Mouse (Mus musculus): ENCODE data around the gene Uck1. TPM values are rescaled to one million over a fixed set of nuclear protein-coding genes. Genes with fewer than 3 reads are reported as not detected.

The Uck1 gene
- polyA plus RNA-seq, 1 experiment from 2014 or later: 32.2 TPM

DNA sequence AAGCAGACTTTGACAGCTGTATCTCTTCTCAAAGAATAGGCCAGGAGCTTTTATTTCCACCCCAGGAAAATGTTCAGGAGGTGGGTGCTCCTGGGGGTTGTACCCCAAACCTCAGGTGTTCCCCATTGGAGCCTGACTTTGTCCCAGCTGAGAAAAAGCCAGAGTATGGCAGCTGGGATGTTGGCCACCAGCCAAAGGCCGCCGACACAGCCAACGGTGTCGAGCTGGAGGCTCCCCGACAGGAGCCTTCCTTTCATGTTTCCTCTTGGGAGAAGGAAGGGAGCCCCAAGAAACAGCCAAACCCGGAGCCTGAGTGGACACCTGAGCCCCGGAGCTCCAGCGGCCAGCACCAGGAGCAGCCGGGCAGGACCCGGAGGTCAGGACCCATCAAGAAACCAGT is 47.0 kb downstream of the Uck1 start:
- H3K4me1 ChIP-seq (replicated peaks; ENCODE audit: control insufficient read depth, insufficient read depth): no peaks in the 10 kb centered on the region
- ATAC-seq (ENCODE audit: low FRiP score, low TSS enrichment): no peak
- H3K9ac ChIP-seq (ENCODE audit: low read length): no peak overlapping the region
- no peak overlapping the region for H3K4me3 ChIP-seq (ENCODE audit: low read depth, low read length)
- H3K27me3 ChIP-seq (ENCODE audit: control insufficient read depth, insufficient read depth, low read length): no peaks in the 10 kb centered on the region
- peaks cover 70% of the 10 kb centered on the region for H3K36me3 ChIP-seq (ENCODE audit: control insufficient read depth, insufficient read depth, low read length)
- H3K9me3 ChIP-seq (ENCODE audit: control insufficient read depth, low read length): no peaks in the 10 kb centered on the region
- TF ChIP-seq EP300 (optimal IDR thresholded peaks at IDR 0.05) (no peak), CTCF (IDR thresholded peaks at IDR 0.05; ENCODE audit: low read depth) (no peak)
- H3K27ac ChIP-seq (replicated peaks): no peak overlapping the region
- 61% methylated on average over 10 of the region's 10 CpGs for WGBS
- no peak for DNase-seq (ENCODE audit: low spot score)
- no peak overlapping the region for H3K4me2 ChIP-seq (replicated peaks; ENCODE audit: low read depth)

- Histone ChIP-seq H3K4me3 (ENCODE audit: low read depth, low read length) (no peak overlapping the region), H3K4me1 (replicated peaks; ENCODE audit: control insufficient read depth, insufficient read depth) (no peaks in the 10 kb centered on the region), H3K27ac (replicated peaks) (no peak overlapping the region), H3K27me3 (ENCODE audit: control insufficient read depth, insufficient read depth, low read length) (no peaks in the 10 kb centered on the region), H3K9ac (ENCODE audit: low read length) (no peak overlapping the region), H3K4me2 (replicated peaks; ENCODE audit: low read depth) (no peak overlapping the region), H3K36me3 (ENCODE audit: control insufficient read depth, insufficient read depth, low read length) (peaks cover 68% of the 10 kb centered on the region), H3K9me3 (ENCODE audit: control insufficient read depth, low read length) (no peaks in the 10 kb centered on the region)
- TF ChIP-seq CTCF (IDR thresholded peaks at IDR 0.05; ENCODE audit: low read depth) (no peak), EP300 (optimal IDR thresholded peaks at IDR 0.05) (no peak)
- WGBS: 87% methylated on average over 8 of the region's 8 CpGs
- no peak for ATAC-seq (ENCODE audit: low FRiP score, low TSS enrichment)
- no peak for DNase-seq (ENCODE audit: low spot score)
Observed at GRCm38 (mm10) chr2:32211689-32212088, 48.3 kb downstream of the Uck1 start.

GRCm38 (mm10) chr2:32207682-32208081 is 52.3 kb downstream of the Uck1 start:
- H3K27ac ChIP-seq (replicated peaks): no peak overlapping the region
- 89% methylated on average over 1 of the region's 1 CpGs for WGBS
- no peaks in the 10 kb centered on the region for H3K9me3 ChIP-seq (ENCODE audit: control insufficient read depth, low read length)
- no peak overlapping the region for H3K9ac ChIP-seq (ENCODE audit: low read length)
- TF ChIP-seq EP300 (optimal IDR thresholded peaks at IDR 0.05): no peak
- no peak for TF ChIP-seq CTCF (IDR thresholded peaks at IDR 0.05; ENCODE audit: low read depth)
- ATAC-seq (ENCODE audit: low FRiP score, low TSS enrichment) (no peak), DNase-seq (ENCODE audit: low spot score) (no peak)
- H3K4me3 ChIP-seq (ENCODE audit: low read depth, low read length): no peak overlapping the region
- no peak overlapping the region for H3K4me2 ChIP-seq (replicated peaks; ENCODE audit: low read depth)
- no peaks in the 10 kb centered on the region for H3K4me1 ChIP-seq (replicated peaks; ENCODE audit: control insufficient read depth, insufficient read depth)
- H3K27me3 ChIP-seq (ENCODE audit: control insufficient read depth, insufficient read depth, low read length): no peaks in the 10 kb centered on the region
- peaks cover 54% of the 10 kb centered on the region for H3K36me3 ChIP-seq (ENCODE audit: control insufficient read depth, insufficient read depth, low read length)

Other genes with a start within 250 kb of the Uck1 start
- gene Fam78a, start 175.3 kb downstream of the Uck1 start, polyA plus RNA-seq (2015; fragmentation: Nextera tagmentation; extraction: Ambion mirVana): 0.46 and 0.67 TPM in 2 replicates
- 2.6 and 2.8 TPM in 2 replicates for gene Plpp7, start 164.6 kb downstream of the Uck1 start, polyA plus RNA-seq (2015; fragmentation: Nextera tagmentation; extraction: Ambion mirVana)
- 18.7 and 21.6 TPM in 2 replicates for gene Prrc2b, start 109.1 kb downstream of the Uck1 start, polyA plus RNA-seq (2015; fragmentation: Nextera tagmentation; extraction: Ambion mirVana)
- gene Pomt1, start 23.6 kb downstream of the Uck1 start, polyA plus RNA-seq (2015; fragmentation: Nextera tagmentation; extraction: Ambion mirVana): 6.2 and 6.9 TPM in 2 replicates
- 18.1 and 18.5 TPM in 2 replicates for gene Golga2, start 27.2 kb upstream of the Uck1 start, polyA plus RNA-seq (2015; fragmentation: Nextera tagmentation; extraction: Ambion mirVana)
- gene Swi5, start 27.9 kb upstream of the Uck1 start, polyA plus RNA-seq (2015; fragmentation: Nextera tagmentation; extraction: Ambion mirVana): 254 and 313 TPM in 2 replicates
- 14.0 and 16.1 TPM in 2 replicates for gene Ciz1, start 92.2 kb upstream of the Uck1 start, polyA plus RNA-seq (2015; fragmentation: Nextera tagmentation; extraction: Ambion mirVana)
- 5.6 and 6.2 TPM in 2 replicates for gene Dnm1, start 93.2 kb upstream of the Uck1 start, polyA plus RNA-seq (2015; fragmentation: Nextera tagmentation; extraction: Ambion mirVana)
- 85.0 and 90.1 TPM in 2 replicates for gene 1110008P14Rik, start 121.8 kb upstream of the Uck1 start, polyA plus RNA-seq (2015; fragmentation: Nextera tagmentation; extraction: Ambion mirVana)
- 1.8 TPM in 2 replicates for gene Lcn2, start 128.1 kb upstream of the Uck1 start, polyA plus RNA-seq (2015; fragmentation: Nextera tagmentation; extraction: Ambion mirVana)
- 31.6 and 33.0 TPM in 2 replicates for gene Ptges2, start 135.7 kb upstream of the Uck1 start, polyA plus RNA-seq (2015; fragmentation: Nextera tagmentation; extraction: Ambion mirVana)
- gene Naif1, start 190.3 kb upstream of the Uck1 start, polyA plus RNA-seq (2015; fragmentation: Nextera tagmentation; extraction: Ambion mirVana): 2.5 and 2.6 TPM in 2 replicates
- 11.1 and 11.5 TPM in 2 replicates for gene Slc25a25, start 191.3 kb upstream of the Uck1 start, polyA plus RNA-seq (2015; fragmentation: Nextera tagmentation; extraction: Ambion mirVana)

All from stomach, postnatal 0 days (tissue).